Mouse (Mus musculus): Measurements from ENCODE around the gene Grin2b. TPM values are rescaled to one million over a fixed set of nuclear protein-coding genes. Genes with fewer than 3 reads are reported as not detected.
"Not testable (repeated sequence)": the region's sequence is repeated elsewhere in the genome, so short reads cannot be mapped to it uniquely, and the experiment has no call there.

Gene Grin2b
- polyA plus RNA-seq, 1 experiment from 2014 or later, result not detected

DNA sequence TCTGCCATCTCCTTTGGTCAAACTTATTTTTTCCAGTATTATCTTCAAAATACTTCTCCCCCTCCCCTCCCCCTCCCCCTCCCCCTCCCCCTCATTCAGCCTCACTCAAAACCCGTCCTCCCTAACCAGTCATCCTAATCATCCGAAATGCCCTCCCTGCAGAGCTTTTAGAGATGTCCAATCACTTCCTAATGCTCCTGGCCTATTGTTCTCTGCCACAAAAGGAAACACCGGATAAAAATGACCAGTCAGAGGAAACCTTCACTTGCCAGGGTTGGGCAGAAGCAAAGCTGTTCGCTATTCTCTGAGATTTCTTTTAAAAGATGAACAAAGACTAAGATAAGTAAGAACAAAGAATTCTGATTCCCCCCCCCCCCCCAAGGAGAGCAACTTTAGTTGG lies 458.4 kb downstream of the Grin2b start:
- no peaks in the 10 kb centered on the region for H3K79me2 ChIP-seq (ENCODE audit: inconsistent target)
- no peak overlapping the region for H3K27ac ChIP-seq
- no peak overlapping the region for H3K4me3 ChIP-seq (ENCODE audit: inconsistent target)
- 78% methylated on average over 2 of the region's 4 CpGs for WGBS (ENCODE audit: missing documents)
- H3K36me3 ChIP-seq (ENCODE audit: inconsistent target), result no peaks in the 10 kb centered on the region

DNA sequence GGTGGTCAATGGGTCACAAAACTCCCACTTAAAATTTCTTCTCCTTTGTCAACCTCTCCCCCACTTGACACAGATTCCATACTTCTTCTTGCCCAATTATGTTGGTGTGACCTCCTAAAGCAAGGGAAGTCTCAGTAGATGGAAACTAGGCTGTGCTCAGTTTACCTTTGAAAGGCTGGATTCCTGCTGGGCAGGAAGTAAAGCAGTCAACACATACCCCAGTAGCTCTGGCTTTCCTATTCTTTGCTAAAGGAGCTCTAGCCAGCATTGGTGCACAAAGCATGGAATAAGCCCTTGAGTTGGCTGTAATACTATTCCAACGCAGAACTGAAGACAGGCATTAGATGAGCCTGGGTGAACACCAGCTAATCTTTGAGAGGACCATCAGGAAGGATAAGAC lies 459.1 kb downstream of the Grin2b start:
- Histone ChIP-seq H3K79me2 (ENCODE audit: inconsistent target) (no peaks in the 10 kb centered on the region), H3K27ac (no peak overlapping the region), H3K36me3 (ENCODE audit: inconsistent target) (no peaks in the 10 kb centered on the region), H3K4me3 (ENCODE audit: inconsistent target) (no peak overlapping the region)
- 86% methylated on average over 1 of the region's 1 CpGs for WGBS (ENCODE audit: missing documents)

DNA sequence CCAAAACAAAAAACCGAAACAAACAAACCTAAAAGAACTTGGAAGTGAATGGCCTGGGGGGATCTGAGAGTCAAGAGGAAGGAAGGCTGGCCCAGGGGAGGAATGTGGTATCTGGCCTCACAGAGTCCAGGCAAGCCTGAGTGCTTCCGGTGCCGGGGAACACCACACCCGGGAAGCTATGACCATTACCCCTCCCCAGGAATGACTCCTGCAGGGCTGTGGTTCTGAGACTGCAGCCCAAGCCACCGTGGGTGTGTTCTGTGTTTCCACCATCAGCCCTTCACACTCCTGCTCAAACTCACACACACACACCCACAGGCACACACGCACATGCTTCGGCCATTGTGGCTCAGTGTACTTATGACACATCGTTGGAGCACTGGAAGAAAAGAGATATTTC lies 459.6 kb downstream of the Grin2b start:
- Histone ChIP-seq H3K79me2 (ENCODE audit: inconsistent target) (no peaks in the 10 kb centered on the region), H3K36me3 (ENCODE audit: inconsistent target) (no peaks in the 10 kb centered on the region), H3K27ac (no peak overlapping the region), H3K4me3 (ENCODE audit: inconsistent target) (no peak overlapping the region)
- WGBS (ENCODE audit: missing documents), result 51% methylated on average over 7 of the region's 8 CpGs

DNA sequence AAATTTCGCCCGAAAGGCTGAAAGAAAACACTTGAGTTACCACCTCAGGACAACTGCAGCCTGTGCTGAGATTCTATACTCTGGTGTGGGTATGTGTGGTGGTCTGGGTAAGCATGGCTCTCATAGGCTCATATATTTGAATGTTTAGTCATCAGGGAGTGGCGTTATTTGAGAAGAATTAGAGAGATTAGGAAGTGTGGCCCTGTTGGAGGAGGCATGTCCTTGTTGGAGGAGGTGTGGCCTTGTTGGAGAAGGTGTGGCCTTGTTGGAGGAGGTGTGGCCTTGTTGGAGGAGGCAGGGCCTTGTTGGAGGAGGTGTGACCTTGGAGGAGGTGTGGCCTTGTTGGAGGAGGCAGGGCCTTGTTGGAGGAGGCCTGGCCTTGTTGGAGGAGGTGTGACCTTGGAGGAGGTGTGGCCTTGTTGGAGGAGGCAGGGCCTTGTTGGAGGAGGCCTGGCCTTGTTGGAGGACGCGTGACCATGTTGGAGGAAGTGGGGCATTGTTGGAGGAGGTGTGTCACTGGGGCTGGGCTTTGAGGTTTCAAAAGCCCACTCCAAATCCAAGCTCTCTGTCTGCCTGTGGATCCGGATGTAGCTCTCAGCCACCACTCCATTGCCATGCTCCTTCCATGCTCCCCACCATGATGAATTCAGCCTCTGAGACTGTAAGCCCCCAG lies 466.3 kb downstream of the Grin2b start:
- H3K27ac ChIP-seq; H3K4me3 ChIP-seq (ENCODE audit: inconsistent target); H3K79me2 ChIP-seq (ENCODE audit: inconsistent target); H3K36me3 ChIP-seq (ENCODE audit: inconsistent target): not testable (repeated sequence)
- WGBS (ENCODE audit: missing documents), result 82% methylated on average over 6 of the region's 6 CpGs

DNA sequence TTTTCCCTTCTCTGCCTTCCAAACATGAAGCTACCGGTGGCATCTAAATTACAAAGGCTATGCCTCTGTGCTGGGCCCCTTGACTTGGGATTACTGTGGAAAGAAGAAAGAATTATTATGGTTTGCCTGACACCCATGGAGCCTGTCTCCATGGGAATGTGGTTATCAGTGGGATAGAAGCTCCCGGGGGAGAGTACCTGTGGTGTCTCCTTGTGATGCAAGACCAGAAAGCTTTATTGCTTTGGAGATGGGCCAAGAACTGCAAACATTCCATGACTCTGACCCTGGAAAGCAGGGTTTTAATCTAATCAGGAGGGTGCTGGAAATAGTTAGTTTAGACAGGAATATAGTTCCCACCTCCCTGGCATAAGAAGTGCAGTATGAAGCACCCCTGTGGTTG lies 469.7 kb downstream of the Grin2b start:
- H3K36me3 ChIP-seq (ENCODE audit: inconsistent target), result no peaks in the 10 kb centered on the region
- no peak overlapping the region for H3K27ac ChIP-seq
- 82% methylated on average over 2 of the region's 2 CpGs for WGBS (ENCODE audit: missing documents)
- no peak overlapping the region for H3K4me3 ChIP-seq (ENCODE audit: inconsistent target)
- no peaks in the 10 kb centered on the region for H3K79me2 ChIP-seq (ENCODE audit: inconsistent target)

DNA sequence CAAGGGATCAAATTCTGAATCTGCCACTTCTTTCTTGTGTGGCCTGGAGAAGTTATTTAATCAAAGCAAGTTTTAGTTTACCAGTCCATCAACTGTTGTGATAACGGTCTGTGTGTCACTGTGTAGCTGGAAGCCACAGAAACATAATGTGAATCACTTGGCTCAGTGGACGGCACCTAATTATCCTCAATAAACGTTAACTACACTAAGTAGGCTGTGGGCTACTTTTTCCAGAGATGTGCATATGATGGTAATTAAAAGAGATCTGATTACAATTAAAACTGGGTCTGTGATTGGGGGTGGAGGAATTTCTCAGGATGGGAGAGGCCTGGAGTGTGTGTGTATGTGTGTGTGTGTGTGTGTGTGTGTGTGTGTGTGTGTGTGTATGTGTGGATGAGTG lies 471.9 kb downstream of the Grin2b start:
- no peaks in the 10 kb centered on the region for H3K36me3 ChIP-seq (ENCODE audit: inconsistent target)
- H3K79me2 ChIP-seq (ENCODE audit: inconsistent target), result no peaks in the 10 kb centered on the region
- no peak overlapping the region for H3K27ac ChIP-seq
- no peak overlapping the region for H3K4me3 ChIP-seq (ENCODE audit: inconsistent target)
- 82% methylated on average over 3 of the region's 3 CpGs for WGBS (ENCODE audit: missing documents)

DNA sequence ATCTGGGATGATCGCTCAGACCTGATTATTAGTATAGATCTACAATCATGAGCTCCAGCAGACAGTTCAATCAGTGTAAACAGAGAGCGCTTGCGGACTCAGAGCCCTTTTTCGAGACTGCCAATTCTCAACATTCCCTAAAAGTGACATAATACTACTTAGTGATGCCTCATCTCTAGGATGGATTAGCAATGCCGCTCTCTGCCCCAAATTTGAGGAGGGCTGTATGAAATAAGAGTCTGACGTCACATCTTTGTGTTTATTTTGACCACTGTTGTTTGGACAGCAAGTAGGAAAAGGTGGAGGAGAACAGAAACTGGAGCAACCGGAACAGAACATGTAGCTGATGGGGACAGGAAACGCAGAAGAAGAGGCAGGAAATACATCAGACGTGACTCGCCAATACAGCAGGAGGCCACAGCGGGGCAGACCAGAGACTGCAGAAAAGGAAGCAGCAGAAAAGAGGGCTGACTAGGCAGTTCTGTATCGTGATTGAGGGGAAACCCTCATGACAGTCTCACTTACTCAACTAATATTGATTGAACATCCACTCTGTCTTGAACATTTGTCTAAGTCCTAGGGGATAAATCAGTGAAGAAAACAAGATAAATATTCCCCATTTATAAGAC lies 472.5 kb downstream of the Grin2b start:
- 52% methylated on average over 12 of the region's 12 CpGs for WGBS (ENCODE audit: missing documents)
- no peak overlapping the region for H3K27ac ChIP-seq
- no peak overlapping the region for H3K4me3 ChIP-seq (ENCODE audit: inconsistent target)
- no peaks in the 10 kb centered on the region for H3K79me2 ChIP-seq (ENCODE audit: inconsistent target)
- no peaks in the 10 kb centered on the region for H3K36me3 ChIP-seq (ENCODE audit: inconsistent target)

DNA sequence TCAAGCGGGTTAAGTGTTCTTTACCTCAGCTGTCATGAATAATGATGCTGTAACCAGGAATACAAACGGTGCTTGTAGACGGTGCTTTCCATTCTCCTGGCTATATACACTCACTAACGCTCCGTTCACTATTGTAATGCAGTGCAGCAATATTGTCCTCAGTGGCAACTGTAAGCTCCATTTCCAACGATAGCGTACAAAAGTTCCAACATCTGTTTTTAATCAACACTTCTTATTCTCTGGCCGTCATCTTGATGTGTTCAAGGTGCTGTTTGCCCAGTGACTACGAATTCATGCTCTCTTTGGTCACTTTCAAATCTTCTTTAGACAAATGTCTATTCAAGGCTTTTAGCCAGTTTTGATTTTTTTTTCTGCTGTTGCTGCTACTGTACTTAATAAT lies 480.8 kb downstream of the Grin2b start:
- H3K36me3 ChIP-seq (ENCODE audit: inconsistent target), result no peaks in the 10 kb centered on the region
- H3K4me3 ChIP-seq (ENCODE audit: inconsistent target), result no peak overlapping the region
- no peak overlapping the region for H3K27ac ChIP-seq
- WGBS (ENCODE audit: missing documents), result 90% methylated on average over 9 of the region's 9 CpGs
- H3K79me2 ChIP-seq (ENCODE audit: inconsistent target), result no peaks in the 10 kb centered on the region

DNA sequence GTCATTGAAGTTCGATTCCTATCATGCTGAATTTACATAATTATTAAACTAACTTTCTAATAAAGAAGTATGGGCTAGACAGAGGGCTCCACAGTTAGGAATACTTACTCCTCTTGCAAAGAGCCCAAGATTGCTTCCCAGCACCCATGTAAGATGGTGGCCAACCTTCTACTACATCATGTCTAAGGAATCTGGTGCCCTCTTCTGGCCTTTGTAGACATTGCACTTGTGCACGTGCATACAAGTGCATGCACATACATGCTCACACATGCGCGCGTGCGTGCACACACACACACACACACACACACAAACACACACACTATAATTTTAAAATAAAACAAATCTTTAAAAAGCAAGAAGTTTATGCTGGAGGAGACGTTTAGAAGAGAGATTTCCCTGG lies 481.8 kb downstream of the Grin2b start:
- 96% methylated on average over 7 of the region's 7 CpGs for WGBS (ENCODE audit: missing documents)
- Histone ChIP-seq H3K79me2 (ENCODE audit: inconsistent target) (no peaks in the 10 kb centered on the region), H3K27ac (no peak overlapping the region), H3K4me3 (ENCODE audit: inconsistent target) (no peak overlapping the region), H3K36me3 (ENCODE audit: inconsistent target) (no peaks in the 10 kb centered on the region)

DNA sequence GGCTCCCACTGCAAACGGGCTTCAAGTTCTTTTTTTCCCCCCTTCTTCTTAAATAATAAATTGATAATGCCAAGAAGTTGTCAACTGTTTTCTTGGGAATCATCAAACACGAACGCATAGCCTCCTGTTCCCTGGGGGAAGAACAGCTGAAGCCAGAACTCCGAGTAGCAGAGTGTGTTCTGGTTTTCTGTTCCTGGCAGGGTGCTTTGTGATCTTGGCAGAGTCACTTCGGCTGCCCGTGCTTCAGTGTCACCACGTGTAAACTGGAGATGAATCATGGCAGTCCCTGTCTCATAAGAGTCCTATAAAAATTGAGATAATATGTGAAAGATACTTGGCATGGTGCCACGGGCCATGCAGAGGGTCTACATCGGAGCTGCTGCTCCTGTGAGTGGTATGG lies 485.4 kb downstream of the Grin2b start:
- WGBS (ENCODE audit: missing documents), result 82% methylated on average over 9 of the region's 9 CpGs
- no peaks in the 10 kb centered on the region for H3K79me2 ChIP-seq (ENCODE audit: inconsistent target)

DNA sequence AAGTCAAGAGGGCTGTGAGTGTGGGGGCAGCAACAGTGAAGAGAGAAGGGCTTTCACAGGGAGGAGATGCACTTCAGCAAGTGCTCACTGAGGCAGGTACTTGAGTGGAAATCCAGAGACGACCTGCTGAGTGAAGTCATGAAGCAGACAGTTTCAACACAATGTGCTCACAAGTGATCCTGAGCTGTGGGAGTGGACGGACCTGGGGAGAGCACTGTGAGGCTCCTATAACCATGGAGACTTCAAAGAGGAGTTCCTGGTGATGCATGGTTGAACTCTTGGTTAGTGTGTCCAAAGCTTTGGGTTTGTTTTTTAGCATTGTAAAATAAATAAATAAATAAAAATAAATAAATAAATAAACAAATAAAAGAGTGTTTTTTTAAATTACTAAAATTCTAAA lies 489.1 kb downstream of the Grin2b start:
- no peaks in the 10 kb centered on the region for H3K79me2 ChIP-seq (ENCODE audit: inconsistent target)
- 77% methylated on average over 2 of the region's 2 CpGs for WGBS (ENCODE audit: missing documents)
- no peaks in the 10 kb centered on the region for H3K36me3 ChIP-seq (ENCODE audit: inconsistent target)
- no peak overlapping the region for H3K4me3 ChIP-seq (ENCODE audit: inconsistent target)
- H3K27ac ChIP-seq, result no peak overlapping the region

More for the DNA sequence above, 485.4 kb downstream of the Grin2b start:
- no peaks in the 10 kb centered on the region for H3K36me3 ChIP-seq (ENCODE audit: inconsistent target)
- H3K4me3 ChIP-seq (ENCODE audit: inconsistent target), result no peak overlapping the region
- no peak overlapping the region for H3K27ac ChIP-seq

DNA sequence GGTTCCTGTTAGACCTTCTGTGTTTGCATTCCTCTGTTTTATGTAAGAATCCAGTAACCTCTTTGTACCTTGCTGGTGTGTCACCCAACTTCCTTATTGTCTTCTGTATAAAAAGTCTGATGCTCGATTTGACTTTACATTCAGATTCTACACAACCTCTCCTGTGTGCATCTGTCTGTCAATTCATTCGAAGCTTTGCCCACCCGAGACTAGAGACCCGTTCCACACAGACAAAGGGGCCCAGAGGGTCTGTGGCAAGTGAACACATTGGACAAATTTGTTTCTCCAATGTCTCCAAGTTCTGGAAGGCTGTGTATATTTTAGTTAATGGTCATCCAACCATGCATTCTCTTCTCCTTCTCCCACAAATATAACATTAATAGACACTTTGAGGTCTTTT lies 491.9 kb downstream of the Grin2b start:
- 97% methylated on average over 4 of the region's 4 CpGs for WGBS (ENCODE audit: missing documents)
- H3K27ac ChIP-seq; H3K4me3 ChIP-seq (ENCODE audit: inconsistent target); H3K36me3 ChIP-seq (ENCODE audit: inconsistent target); H3K79me2 ChIP-seq (ENCODE audit: inconsistent target): not testable (repeated sequence)

DNA sequence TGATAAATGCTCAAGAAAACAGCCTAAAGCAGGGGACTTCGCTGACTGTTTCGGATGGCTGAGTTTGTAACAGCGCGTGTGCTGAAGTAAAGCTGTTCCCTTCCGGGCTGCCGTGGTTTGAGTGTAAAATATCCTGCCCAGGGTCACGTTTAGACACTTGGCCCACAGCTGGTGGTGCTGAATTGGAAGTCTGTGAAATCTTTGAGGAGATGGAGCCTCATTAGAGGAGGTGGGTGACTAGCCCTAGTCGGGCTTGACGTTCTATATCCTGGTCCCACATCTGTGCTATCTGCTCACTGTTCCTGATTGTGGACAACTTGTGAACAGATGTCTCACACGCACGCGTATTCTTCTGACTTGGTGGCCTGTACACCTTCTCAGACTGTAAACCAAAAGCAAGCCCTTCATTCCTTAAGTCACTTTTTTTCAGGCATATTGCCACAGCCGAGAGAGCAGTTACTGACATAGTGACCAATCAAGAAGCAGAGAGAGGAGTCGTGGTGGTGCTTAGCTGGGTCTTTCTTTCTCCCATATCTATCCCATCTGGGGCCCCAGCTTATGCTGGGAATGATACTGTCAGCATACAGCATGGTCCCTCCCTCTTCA lies 493.1 kb downstream of the Grin2b start:
- Histone ChIP-seq H3K4me3 (ENCODE audit: inconsistent target) (no peak overlapping the region), H3K27ac (no peak overlapping the region), H3K36me3 (ENCODE audit: inconsistent target) (no peaks in the 10 kb centered on the region), H3K79me2 (ENCODE audit: inconsistent target) (no peaks in the 10 kb centered on the region)
- WGBS (ENCODE audit: missing documents), result 88% methylated on average over 14 of the region's 14 CpGs

DNA sequence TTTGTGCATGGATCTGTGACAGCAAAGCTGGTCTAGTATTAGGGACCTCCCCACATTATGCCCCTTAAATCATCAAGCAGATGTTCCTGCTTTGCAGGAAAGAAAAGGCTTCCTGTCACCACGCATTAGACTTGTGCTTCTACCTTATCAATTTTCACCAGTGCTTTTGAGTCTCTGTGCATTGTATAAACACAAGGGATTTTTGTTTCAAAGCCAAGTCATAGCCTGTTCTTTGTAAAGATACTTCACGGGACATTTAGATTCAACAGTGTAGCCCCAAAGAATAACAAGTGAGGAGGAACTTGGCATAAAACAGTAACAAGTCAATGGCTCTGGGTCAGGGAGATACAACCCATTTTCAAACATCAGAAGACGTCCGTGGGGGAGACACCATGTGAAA lies 498.9 kb downstream of the Grin2b start:
- Histone ChIP-seq H3K4me3 (ENCODE audit: inconsistent target) (no peak overlapping the region), H3K27ac (no peak overlapping the region), H3K79me2 (ENCODE audit: inconsistent target) (no peaks in the 10 kb centered on the region), H3K36me3 (ENCODE audit: inconsistent target) (no peaks in the 10 kb centered on the region)
- 58% methylated on average over 4 of the region's 4 CpGs for WGBS (ENCODE audit: missing documents)

DNA sequence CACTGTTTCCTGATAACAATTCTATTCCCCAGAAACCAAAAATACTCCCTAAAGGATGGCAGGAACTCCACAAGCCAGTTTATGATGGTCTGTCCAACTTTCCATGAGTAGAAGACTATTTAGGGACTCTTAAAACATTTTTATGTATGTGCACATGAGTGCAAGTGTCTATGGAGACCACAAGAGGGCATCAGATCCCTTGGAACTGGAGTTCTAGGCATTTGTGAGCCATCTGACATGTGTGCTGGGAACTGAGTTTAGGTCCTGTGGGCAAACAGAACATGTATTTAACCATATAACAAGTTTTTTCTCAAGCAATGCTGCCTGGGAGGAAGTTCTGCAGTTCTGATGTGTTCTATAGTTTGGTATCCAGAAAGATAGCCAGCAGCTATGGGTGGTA lies 501.3 kb downstream of the Grin2b start:
- H3K27ac ChIP-seq, result no peak overlapping the region
- H3K79me2 ChIP-seq (ENCODE audit: inconsistent target), result no peaks in the 10 kb centered on the region
- H3K36me3 ChIP-seq (ENCODE audit: inconsistent target), result no peaks in the 10 kb centered on the region
- no peak overlapping the region for H3K4me3 ChIP-seq (ENCODE audit: inconsistent target)

All from macrophage (primary cell).